Mouse (Mus musculus) embryonic fibroblast, embryonic 13.5 days (primary cell): ENCODE results near the gene Hoxb5.

Experiments used
- CTCF ChIP-seq: IDR thresholded peaks from 2 replicates; pipeline ENCODE4 v1.5.1; 2011; ENCODE audit warnings: mild to moderate bottlenecking, control low read depth, low read length, moderate library complexity, borderline replicate concordance; ENCODE audit not compliant: insufficient read depth
- POLR2A ChIP-seq: IDR thresholded peaks from 2 replicates; pipeline ENCODE4 v1.6.1; 2011; ENCODE audit warnings: low read depth, mild to moderate bottlenecking, control low read depth, low read length, moderate library complexity

- TF ChIP-seq POLR2A (no peak), CTCF (no peak)
These were observed 24.0 kb downstream of the Hoxb5 start for GRCm38 (mm10) chr11:96327122-96327521.
